In genomic region chr1:38852250-38852649, GRCm38 (mm10) we compare ENCODE assay signal across 23 mouse cellular contexts.
"Had no signal": no experiment of that assay in that cellular context is flagged by ENCODE, and none has a peak within 500 bp of the region (broad histone marks: within the 10 kb centered on the region; RNA-seq: fewer than 3 reads in every experiment).

No protein-coding gene starts in this region.

- H3K27me3 ChIP-seq: hindbrain, embryonic 15.5 days; kidney, embryonic 15.5 days; limb, embryonic 12.5 days had no signal

- H3K9ac ChIP-seq: heart, embryonic 12.5 days; hindbrain, embryonic 13.5 days; hindbrain, embryonic 15.5 days; kidney, embryonic 15.5 days; limb, embryonic 12.5 days had no signal

- H3K4me3 ChIP-seq: heart, embryonic 10.5 days; heart, embryonic 12.5 days; hindbrain, embryonic 13.5 days; hindbrain, embryonic 15.5 days; kidney, embryonic 15.5 days; layer of hippocampus, adult 2 months; left cerebral cortex, adult 2 months; limb, embryonic 10.5 days; limb, embryonic 12.5 days had no signal

- DNase-seq: gastrocnemius, postnatal 14 days; gastrocnemius, postnatal 36 days; heart, adult 11 months; heart, postnatal 14 days; heart, postnatal 36 days; kidney, adult 11 months; kidney, adult 2 months; kidney, adult 9 months; kidney, postnatal 14 days; kidney, postnatal 36 days; liver had no signal

- H3K9me3 ChIP-seq: heart, embryonic 10.5 days; heart, embryonic 12.5 days; hindbrain, embryonic 13.5 days; hindbrain, embryonic 15.5 days; kidney, embryonic 15.5 days; limb, embryonic 10.5 days; limb, embryonic 12.5 days had no signal

- H3K36me3 ChIP-seq: heart, embryonic 10.5 days; heart, embryonic 12.5 days; hindbrain, embryonic 13.5 days; hindbrain, embryonic 15.5 days; kidney, embryonic 15.5 days; limb, embryonic 10.5 days; limb, embryonic 12.5 days had no signal

- ATAC-seq: hindbrain, postnatal 0 days; intestine, embryonic 16.5 days had no signal

- H3K27ac ChIP-seq: heart, embryonic 10.5 days; hindbrain, embryonic 13.5 days; hindbrain, embryonic 15.5 days; hindbrain, postnatal 0 days; kidney, embryonic 15.5 days; kidney, postnatal 0 days; layer of hippocampus, adult 2 months; left cerebral cortex, adult 2 months; limb, embryonic 10.5 days; limb, embryonic 12.5 days had no signal

- H3K4me1 ChIP-seq: heart, embryonic 10.5 days; heart, embryonic 12.5 days; limb, embryonic 10.5 days; limb, embryonic 12.5 days had no signal
